Mouse (Mus musculus): Measurements from ENCODE around the gene Ptk7.

Ptk7 gene

DNA sequence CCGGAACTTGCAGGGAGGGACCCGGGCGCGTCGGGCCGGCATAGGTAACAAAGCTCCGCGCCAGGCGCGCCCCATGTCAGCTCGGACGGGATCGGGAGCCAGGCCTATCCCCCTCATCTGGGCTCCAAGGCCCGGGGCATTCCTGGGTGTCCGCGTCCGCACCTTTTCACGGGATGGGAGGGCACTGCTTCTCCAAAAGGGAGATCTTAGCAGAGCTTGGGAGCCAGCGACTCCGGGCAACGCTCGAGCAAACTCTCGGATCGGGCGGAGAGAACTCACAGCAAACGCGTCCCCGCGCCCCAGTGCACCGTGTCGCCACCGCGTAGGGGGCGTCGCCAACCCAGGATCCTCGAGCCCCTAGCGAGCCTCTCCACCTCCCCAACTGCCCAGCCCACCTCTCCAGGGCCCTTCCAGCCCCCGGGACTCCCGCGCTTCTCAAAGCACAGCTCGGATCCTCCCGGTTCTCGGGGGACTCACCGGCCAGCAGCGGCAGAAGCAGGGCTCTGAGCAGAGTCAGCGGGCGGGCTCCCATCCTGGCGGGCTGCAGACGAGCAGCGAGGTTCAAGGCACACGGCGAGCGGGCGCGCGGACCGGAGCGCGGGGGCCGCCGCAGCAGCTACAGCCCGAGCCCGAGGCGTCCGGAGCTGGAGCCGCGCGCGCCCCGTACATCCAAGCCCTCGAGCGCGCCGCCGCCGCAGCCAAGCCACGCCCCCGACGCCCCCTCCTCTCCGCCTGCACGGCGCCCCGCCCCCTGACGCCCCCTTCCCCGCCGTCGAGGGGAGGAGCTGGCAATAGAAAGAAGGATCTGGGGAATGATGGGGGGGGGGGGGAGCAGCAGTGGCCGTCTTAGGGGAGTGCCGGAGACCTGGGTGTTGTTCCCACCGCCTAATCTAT lies at the start of gene Ptk7:
Gene Ptk7 (minus strand): TSS at position 714 of the 894 bp plus-strand sequence.
- in situ Hi-C loops (cut with MboI, MseI): no loop called here

DNA sequence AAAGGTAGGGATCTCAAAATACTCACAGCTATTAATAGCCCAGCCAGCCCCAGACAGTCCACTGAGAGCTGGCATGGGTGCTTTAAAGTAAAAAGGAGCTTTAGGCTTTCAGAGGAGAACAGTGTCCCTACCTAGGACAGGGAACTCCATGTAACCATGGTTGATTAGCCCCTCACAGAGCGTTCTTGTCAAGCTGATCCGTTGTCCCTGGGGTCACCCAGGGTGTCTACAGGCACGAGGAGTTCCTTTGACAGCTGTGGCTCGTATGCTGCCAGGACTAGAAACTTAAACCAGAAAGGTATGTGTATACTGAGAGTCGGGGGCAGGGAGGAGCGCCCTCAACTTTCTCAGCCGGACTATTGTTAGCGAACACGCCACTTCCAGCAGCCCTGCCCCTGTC lies 49.6 kb upstream of the Ptk7 start:
- in situ Hi-C loops (cut with MboI, MseI): no loop called here

DNA sequence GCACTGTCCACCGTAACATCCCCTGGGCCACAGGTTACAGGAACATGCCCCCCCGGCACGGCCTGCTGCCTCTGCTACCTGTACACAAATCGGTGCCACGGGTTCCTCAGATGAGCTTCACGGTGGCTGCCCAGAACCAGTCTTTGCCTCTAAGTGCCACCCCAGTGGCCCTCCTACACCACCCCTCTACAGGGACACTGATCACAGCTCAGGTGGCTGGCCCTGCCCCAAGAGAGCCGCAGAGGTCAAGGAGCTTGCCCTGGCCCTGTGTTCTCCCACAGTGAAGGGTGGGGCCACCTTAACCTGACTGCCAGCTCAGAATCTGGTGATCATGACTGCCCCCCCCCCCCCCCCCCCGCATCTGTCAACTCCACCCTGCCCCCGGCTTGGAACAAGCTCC lies 49.1 kb upstream of the Ptk7 start, which contains the start of gene Mea1:
Gene Mea1 (plus strand): TSS at position 378 of the 400 bp plus-strand sequence.
- in situ Hi-C loops (cut with MboI, MseI): no loop called here

DNA sequence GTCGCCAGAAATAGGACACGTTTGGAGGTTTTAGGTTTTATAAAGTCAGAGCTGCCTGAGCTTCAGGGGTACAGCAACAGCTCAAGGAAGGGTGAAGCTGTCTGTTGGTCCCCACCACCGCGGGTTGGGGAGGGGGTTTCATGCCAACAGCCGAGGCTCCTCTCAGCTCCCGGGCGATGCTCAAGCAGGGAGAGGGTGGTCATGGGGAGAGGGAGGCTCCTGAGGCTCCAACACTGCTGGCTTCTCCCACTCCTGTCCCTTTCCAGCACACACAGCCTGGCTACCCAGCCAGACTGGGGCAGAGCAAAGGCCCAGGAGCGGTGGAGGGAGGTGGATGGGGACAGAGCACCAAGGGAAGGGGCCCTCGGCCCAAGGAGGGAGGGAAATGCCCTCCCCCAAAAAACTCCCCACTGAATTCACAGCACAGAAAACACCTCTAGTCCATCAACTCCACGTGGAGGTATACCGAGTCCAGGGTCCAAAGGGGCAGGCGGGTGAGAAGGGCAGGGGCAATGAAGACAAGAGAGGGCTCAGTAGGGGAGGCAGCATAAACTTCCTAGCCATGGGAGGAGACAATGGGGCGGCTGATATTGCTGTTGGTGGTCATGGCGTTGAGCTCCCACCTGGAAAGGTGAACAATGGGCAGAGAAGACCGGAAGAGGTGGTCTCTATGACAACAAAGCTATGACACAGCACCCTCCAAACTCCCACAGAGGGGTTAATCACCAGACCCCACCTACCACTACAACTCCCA lies 45.4 kb upstream of the Ptk7 start:
- in situ Hi-C loops (cut with MboI, MseI): no loop called here

DNA sequence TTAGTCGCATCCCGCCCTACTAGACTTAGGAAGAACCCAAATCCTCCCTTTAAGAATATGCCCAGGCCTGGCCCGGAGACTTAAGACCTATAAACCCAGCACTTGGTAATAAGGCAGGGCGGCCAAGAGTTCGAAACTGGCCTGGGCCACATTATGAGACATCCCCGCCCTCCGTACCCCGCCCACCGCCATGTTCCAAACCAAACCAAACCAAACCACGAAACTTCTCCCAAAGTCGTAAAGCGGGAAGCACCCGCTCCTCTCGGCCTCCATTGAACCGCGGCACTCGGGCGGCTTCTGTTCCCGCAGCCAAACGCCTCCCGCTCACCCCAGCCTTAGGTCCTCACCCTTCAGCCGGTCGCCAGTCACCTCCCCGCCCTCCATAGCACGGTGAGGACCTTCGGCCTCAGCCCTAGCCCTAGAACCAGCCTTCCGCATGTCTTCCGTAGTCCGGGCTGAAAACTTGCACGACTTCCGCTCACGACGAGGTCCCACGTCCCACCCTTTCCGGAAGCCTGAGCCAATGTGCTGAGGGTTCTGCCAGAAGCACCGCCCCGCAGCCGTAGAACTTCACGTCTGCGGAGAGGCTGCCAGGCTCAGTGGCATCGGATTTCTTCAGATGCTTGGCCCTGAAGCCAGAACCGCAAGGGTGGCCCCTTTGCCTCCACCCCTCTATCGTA lies 44.7 kb upstream of the Ptk7 start, which contains the start of gene Rrp36:
Gene Rrp36 (minus strand): TSS at position 503 of the 680 bp plus-strand sequence.
- in situ Hi-C loops (cut with MboI, MseI): no loop called here

DNA sequence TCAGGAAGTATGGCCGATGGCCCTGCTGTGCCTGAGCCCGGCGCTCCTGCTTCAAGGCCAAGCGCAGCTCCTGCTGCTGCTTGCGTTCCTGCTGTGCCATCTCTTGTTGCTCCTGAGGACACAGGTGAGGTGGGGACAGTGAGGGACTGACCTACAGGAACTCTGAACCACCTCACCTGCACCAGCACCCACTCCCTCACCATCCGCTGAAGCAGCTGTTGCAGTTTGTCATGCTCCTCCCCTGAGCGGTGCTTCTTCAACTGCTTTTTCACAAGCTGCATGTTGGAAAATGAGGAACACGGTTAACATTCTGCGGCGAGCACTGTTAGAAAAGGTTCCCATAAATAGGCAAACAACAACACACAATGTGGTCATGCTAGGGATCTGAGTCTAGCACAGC lies 40.6 kb upstream of the Ptk7 start:
- in situ Hi-C loops (cut with MboI, MseI): loop anchor here in 1 of 2 experiments (10.0 kb wide), 1 partner anchor 55 kb away; the partner anchor contains the start of gene Gnmt

DNA sequence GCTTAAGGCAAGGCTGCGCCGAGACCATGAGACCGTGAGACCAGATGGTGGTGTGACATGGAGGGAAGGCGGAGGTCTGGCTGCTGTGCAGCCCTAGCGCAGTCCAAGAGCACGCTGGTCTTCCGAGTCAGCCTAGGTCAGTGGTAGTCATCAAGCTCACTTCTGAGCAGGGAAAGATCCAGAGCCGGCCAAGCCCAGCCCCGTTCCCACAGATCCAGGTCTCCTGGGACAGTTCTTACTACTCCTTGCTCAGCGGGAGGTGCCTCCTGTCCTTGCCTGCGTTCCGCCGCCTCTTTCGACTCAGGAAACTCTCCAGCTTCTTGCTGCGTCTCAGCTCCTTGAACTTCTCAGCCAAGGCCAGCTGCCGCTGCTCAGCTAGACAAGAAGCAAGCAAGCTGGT lies 38.4 kb upstream of the Ptk7 start:
- in situ Hi-C loops (cut with MboI, MseI): loop anchor here in 1 of 2 experiments (10.0 kb wide), 1 partner anchor 57 kb away; the partner anchor contains the start of gene Gnmt

DNA sequence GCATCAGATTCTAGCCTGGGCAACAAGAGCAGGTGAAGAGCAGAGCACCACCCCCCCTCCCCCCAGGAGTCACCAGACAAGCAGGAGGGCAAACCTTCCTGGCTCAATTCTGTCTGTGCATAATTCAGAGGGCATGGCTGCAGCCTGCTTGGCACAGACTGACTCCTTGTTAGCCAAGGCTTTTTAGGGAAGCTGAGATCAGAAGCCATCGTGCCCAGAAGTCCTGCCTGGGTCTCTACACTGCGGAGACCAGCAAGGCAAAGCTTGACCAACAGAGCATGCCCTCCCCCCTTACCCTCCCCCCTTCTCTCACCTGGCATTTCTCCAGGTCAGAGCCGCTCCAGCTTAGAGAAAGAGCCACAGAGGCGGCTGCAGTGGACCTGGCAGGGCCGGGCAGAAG lies 33.4 kb upstream of the Ptk7 start:
- in situ Hi-C loops (cut with MboI, MseI): loop anchor here in 1 of 2 experiments (10.0 kb wide), 1 partner anchor 62 kb away; the partner anchor contains the start of gene Gnmt

DNA sequence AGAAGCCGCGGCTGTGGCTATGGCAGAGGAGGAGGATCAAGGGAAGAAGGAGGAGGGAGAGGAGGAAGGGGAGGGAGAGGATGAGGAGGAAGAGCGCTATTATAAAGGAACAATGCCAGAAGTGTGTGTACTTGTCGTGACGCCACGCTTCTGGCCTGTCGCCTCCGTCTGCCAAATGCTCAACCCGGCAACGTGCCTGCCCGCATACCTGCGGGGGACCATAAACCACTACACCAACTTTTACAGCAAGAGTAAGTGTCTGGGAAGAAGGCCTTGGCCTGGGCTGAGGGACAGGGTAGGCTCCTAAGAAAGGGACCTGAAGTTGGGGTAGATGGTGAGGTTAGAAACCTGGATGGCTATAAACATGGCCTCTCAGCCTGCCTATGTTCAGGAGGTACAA lies 32.7 kb upstream of the Ptk7 start:
- in situ Hi-C loops (cut with MboI, MseI): loop anchor here in 1 of 2 experiments (10.0 kb wide), 1 partner anchor 63 kb away; the partner anchor contains the start of gene Gnmt

DNA sequence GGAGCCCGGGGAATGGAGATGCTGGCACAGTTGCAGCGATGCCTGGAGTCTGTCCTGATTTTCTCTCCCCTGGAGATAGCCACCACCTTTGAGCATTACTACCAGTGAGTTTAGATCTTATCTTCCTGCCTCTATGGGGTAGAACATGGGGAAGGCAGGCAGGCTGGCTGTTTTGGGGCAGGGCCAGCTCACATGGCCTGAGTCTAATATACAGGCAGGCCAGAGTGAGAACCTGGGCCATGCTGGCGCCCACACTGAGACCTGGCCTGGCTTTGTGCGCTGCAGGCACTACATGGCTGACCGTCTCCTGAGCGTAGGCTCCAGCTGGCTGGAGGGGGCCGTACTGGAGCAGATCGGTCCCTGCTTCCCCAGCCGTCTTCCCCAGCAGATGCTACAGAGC lies 32.0 kb upstream of the Ptk7 start:
- in situ Hi-C loops (cut with MboI, MseI): loop anchor here in 1 of 2 experiments (10.0 kb wide), 1 partner anchor 63 kb away; the partner anchor contains the start of gene Gnmt

DNA sequence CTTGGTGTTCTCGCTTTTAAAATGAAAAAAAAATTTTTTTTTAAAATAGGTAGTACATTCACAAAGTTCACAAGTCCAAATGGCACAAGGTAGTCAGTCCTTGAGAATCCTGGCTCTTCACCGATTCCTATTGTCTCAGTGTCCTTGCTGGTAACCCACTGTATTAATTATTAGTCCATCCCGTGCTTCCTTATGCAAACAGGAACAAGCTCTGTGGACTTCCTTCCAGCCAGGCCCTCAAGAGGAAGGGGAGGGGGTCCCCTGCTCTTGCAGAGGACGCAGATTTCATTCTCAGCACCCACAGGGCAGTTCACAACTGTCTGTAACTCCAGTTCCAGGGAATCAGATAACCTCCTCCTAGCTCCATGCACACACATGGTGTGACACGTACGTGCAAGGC lies 26.8 kb upstream of the Ptk7 start:
- in situ Hi-C loops (cut with MboI, MseI): loop anchor here in 1 of 2 experiments (10.0 kb wide), 1 partner anchor 839 kb away; no protein-coding TSS in a partner anchor

DNA sequence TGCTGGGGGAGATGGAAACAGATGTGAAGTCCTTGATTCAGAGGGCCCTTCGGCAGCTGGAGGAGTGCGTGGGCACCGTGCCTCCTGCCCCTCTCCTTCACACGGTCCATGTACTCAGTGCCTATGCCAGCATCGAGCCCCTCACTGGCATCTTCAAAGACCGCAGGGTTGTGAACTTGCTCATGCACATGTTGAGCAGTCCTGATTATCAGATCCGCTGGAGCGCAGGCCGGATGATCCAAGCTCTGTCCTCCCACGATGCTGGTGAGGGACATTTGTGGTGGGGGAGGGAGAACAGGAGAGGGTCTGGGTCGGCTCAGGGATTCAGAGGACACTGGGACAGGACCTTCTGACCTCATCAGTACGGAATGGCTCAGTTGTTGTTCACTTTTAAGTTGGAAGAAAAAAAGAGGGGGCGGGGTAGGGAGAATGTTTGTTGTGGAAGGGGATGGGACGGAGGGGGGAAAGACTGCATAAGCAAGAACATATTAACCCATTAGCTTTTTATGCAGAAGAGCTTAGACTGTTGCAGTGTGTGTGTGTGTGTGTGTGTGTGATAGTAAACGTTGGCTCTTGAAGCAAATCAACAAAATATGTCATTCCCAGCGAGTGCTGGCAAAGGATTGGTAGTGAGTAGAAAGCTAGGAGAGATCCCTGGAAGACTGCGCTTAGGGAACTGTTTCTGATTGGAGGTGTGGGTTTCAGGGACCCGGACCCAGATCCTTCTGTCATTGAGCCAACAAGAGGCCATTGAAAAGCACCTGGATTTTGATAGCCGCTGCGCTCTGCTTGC lies 22.6 kb upstream of the Ptk7 start:
- in situ Hi-C loops (cut with MboI, MseI): loop anchor here in 1 of 2 experiments (10.0 kb wide), 1 partner anchor 843 kb away; no protein-coding TSS in a partner anchor

DNA sequence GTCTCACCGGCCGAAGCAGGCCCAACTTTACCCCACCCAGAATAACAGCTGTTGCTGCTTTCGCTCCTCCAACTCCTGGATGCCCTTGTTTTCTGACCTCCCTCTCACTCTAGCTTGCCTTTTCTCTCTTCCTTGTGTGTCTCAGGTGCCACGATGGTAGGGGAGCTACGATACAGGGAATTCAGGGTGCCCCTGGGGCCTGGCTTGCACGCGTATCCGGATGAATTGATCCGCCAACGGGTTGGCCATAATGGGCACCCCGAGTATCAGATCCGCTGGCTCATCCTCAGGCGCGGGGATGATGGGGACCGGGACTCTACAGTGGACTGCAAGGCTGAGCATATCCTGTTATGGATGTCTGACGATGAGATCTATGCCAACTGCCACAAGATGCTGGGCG lies 22.0 kb upstream of the Ptk7 start:
- in situ Hi-C loops (cut with MboI, MseI): loop anchor here in 1 of 2 experiments (10.0 kb wide), 1 partner anchor 844 kb away; no protein-coding TSS in a partner anchor

DNA sequence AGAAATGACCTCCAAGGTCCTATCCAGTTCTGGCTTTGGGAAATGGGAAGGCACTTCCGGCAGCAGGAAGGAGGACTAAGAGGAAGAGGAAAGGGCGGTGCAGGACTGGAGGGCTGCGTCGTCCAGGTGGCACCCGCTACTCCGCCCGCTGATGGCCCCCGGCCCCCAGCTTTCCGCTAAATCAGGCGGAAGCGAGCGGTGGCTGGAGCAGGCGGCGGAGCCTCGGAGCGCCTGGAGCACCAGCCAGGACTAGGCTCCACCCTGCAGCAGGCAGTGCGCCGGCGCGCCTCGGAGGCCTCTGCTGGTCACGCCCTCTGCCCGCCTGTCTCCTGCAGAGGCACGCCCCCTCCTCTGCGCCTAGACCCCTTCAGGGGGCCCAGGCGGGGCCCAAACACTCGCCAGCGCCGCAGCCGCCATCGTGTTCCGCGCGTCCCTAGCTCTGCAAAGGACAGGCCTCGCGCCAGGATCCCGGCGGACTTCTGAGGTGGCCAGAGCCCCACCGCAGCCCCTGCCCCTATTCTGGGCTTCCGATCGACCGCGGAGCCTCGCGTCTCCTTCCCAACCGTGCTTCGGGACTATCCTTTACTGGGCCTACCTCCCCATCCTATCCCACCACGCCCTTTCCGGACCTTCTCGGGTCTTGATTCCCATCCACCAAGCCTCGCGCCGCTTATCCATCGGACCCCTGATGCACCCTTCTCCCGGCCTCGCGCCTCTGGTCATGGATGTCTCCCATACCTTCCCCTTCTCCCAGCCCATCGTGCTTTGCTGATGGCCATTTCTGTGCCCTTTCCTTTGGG lies 21.1 kb upstream of the Ptk7 start, which contains the start of gene Cul7:
Gene Cul7 (plus strand): TSS at position 106 of the 800 bp plus-strand sequence.
- in situ Hi-C loops (cut with MboI, MseI): loop anchor here in 1 of 2 experiments (10.0 kb wide), 1 partner anchor 844 kb away; no protein-coding TSS in a partner anchor

DNA sequence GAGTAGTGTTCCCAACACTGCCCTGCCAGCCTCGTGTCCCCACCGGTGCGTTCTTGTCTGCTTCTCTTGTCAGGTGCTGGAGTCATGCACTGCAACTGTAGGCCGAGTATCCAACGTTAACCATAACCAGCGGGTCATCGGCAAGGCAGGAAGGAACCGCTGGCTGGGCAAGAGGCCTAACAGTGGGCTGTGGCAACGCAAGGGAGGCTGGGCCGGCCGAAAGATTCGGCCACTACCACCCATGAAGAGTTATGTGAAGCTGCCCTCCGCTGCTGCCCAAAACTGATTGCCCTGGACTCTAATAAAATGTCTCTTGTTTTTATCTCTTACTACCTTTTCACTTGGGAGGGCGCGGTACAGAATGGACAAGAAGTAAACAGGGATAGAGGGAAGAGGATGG lies 20.5 kb upstream of the Ptk7 start:
- in situ Hi-C loops (cut with MboI, MseI): loop anchor here in 1 of 2 experiments (10.0 kb wide), 1 partner anchor 845 kb away; no protein-coding TSS in a partner anchor

DNA sequence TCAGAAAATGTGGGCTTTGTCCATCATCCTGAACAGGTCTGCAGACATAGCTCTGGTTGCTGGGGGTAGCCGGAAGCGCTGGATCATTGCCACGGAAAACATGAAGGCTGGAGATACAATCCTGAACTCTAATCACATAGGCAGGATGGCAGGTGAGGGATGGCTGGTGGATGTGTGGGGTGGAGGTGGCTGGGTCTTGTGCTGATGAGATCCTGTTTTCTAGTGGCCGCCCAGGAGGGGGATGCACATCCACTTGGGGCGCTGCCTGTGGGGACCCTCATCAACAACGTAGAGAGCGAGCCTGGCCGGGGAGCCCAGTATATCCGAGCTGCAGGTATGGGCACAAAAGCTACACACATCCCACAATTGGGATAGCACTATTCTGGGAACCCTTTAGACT lies 19.1 kb upstream of the Ptk7 start:
- in situ Hi-C loops (cut with MboI, MseI): no loop called here

DNA sequence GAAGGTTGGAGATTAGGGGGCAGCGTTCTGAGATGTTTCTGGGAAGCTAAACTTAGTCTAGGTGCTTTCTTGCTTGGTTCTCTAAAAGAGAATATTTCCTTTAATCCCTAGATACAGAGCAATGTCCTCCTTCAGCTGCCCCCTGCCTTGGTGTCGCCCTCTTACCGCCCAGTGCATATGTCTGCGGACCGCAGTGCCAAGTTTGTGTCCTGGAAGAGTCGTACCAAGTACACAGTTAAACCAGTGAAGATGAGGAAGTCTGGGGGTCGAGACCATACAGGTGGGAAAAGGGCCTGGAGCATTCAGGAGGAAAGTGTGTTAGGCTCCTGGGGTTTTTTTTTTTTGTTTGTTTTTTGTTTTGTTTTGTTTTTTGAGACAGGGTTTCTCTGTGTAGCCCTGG lies 18.0 kb upstream of the Ptk7 start:
- in situ Hi-C loops (cut with MboI, MseI): no loop called here

DNA sequence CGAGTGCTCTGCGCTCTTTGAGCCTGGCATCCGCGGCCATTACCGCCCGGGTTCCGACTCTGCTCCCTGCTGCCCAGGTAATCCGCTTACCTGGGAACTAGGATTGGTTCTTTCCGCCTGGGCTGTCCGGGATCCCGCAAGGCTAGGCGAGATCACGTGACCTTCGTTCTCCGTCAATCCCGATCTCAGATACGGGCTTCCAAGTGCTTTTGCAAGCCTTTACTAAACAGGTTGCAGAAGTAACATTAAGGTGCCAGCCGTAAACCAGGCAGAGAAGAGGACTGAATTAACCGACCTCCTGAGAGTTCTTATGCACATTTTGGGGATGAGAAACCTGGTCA lies 17.0 kb upstream of the Ptk7 start:
- in situ Hi-C loops (cut with MboI, MseI): no loop called here

DNA sequence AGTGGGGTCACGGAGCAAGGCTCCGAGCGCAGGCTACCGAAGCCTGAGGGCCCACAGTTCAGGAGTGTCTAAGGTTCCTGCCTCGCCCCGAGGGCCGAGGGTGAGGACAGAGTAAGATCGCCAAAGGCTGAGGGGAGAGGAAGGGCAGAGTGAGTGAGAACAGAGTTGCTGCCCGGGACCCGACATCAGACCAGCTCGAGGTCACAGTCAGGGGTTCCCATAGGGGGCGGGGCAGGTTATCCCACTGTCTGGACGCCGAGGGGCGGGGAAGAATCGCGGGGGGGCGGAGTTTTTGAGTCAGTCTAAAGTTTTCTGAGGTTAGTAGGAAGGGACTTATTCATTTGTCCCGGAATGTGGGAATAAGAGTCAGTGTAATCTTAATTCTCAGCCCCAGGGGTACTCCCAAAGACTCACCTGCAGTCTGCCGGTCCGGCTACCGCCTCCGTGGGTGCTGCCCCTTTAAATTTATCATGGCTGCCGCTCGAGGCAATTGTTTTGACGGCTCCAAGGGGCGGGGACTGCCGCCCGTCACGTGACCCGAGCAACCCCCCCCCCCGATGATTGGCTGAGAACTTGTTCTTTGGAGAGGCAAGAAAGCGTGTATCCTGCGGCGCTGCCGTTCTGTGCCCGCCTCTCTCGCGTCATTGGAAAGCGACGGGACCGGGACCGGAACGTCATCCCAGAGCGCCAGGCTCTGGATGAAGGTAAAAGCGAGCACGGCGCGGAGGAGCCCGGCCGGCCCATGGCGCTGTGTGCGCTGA lies 16.4 kb upstream of the Ptk7 start, which contains the start of the genes Klc4 and Mrpl2:
Gene Klc4 (minus strand): TSS at position 462 of the 761 bp plus-strand sequence.
Gene Mrpl2 (plus strand): TSS at position 669 of the 761 bp plus-strand sequence.
- in situ Hi-C loops (cut with MboI, MseI): no loop called here

Measured in T-helper 17 cell (primary cell).